Mouse (Mus musculus): Measurements from ENCODE around the gene Olfr1373.

DNA sequence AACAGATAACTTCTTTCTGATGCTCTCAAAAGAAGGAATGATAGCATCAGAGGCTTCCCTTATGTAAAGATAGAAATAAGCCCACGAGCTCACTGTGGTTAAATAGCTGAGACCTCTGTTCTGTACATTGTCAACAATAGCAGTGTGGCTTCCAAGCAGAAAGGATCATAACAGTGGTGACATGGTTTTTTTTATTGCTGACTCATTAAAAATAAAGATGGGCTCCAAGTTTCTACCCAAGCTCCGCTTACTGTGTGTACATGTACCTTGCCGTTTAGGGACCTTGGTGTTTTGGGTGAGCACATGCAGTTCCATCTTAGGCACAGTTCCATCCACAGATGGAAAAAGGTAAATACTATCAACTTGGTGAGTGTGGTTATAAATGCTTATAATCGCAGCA is 42.4 kb downstream of the Olfr1373 start:
- no peak for TF ChIP-seq CTCF (IDR thresholded peaks at IDR 0.05; ENCODE audit: low read depth, low read length)
- no peak for TF ChIP-seq POLR2A (IDR thresholded peaks at IDR 0.05; ENCODE audit: borderline replicate concordance, low read depth, low read length)
